Mouse (Mus musculus): ENCODE data around the gene Prr5l.
A peak's percentile ranks its signal among the peaks of the same experiment; 100 is the strongest.

DNA sequence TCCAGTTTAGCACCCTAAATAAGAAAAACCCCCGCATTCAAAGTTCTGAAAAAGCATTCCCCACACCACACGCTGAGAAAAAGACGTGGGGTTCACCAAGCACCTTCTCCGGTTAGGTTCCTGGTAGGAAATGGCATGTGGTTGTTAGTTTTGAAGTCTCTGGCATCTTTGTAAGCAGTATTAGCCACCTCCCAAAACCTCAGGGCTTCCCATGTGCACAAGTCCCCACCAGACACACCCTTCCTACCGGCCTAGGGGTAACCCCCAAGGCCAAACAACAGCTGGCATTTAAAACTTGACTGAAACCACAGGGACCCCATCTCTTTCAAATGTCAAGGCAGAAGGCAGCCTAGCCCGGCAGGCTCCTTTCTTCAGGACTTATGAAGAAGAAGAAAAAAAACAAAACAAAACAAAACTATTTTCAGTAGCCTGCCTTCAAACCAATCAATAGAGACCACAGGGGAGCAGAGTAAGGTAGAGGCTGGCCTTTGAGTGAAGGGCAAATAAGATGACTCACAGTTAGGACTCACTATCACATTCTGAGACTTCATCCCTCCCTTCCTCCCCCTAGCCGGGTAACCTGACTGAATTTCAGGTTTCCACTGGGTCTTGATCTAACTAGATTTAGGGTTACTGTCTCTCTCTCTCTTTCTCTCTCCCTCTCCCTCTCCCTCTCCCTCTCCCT, 126.6 kb downstream of the Prr5l start:
- no peak for TF ChIP-seq POLR2A (IDR thresholded peaks at IDR 0.05; ENCODE audit: insufficient read length, low read depth)
- no peak for TF ChIP-seq USF1 (IDR thresholded peaks at IDR 0.05; ENCODE audit: low read depth)
- peak in 1 of 3 experiments; percentile 50 for TF ChIP-seq MYOG (IDR thresholded peaks at IDR 0.05; ENCODE audit: control insufficient read depth in 1 of 3, insufficient read depth in 1 of 3, insufficient read length in 2 of 3, low read depth in 2 of 3)
- no peak for TF ChIP-seq MAX (IDR thresholded peaks at IDR 0.05; ENCODE audit: low read depth)
